Mouse (Mus musculus) CH12.LX (cell line): ENCODE data around the gene Rpl21. TPM values are rescaled to one million over a fixed set of nuclear protein-coding genes. Genes with fewer than 3 reads are reported as not detected.
A peak's percentile ranks its signal among the peaks of the same experiment; 100 is the strongest.

ENCODE experiments used
- DNase-seq: peaks from one replicate; pipeline ENCODE4 v3.0.0-alpha.2; 2013; ENCODE audit errors: extremely low read depth
- H3K27ac ChIP-seq: 2 replicates; pipeline ENCODE4 v1.5.1; 2012; ENCODE audit warnings: low read depth, mild to moderate bottlenecking, control low read depth, moderate library complexity; ENCODE audit not compliant: insufficient read depth
- H3K27me3 ChIP-seq: replicated peaks from 2 replicates; pipeline ENCODE3; 2012; ENCODE audit warnings: inconsistent platforms
- H3K36me3 ChIP-seq, 2 experiments: replicated peaks in 1 of 2; 2 replicates each; pipeline versions ENCODE3 to v1.6.1; 2012; ENCODE audit warnings: inconsistent platforms in 1 of 2, low read length in 1 of 2, mild to moderate bottlenecking in 1 of 2, mixed read lengths in 1 of 2, moderate library complexity in 1 of 2; ENCODE audit not compliant: control insufficient read depth in 1 of 2, insufficient read depth in 1 of 2
- H3K4me1 ChIP-seq, 2 experiments: 2 replicates each; pipeline ENCODE4 v1.6.1; 2012; ENCODE audit warnings: inconsistent platforms in 1 of 2, moderate library complexity in 1 of 2; ENCODE audit not compliant: insufficient read depth in 2 of 2, control insufficient read depth in 1 of 2
- H3K4me2 ChIP-seq: 2 replicates; pipeline ENCODE4 v1.6.1; 2012; ENCODE audit warnings: low read depth, mild to moderate bottlenecking, control low read depth; ENCODE audit not compliant: poor library complexity, insufficient read depth, severe bottlenecking
- H3K4me3 ChIP-seq, 3 experiments: fragments of 150-350 bp in 1 of 3; sonication (generic) in 1 of 3; replicated peaks in 1 of 3; 2 replicates each; pipeline versions ENCODE3 to v1.5.1; 2011 to 2012; ENCODE audit warnings: low read depth in 2 of 3, low read length in 2 of 3, mild to moderate bottlenecking in 2 of 3, moderate library complexity in 2 of 3, control low read depth in 1 of 3, improper control_type of control experiment in 1 of 3, inconsistent platforms in 1 of 3, mixed read lengths in 1 of 3; ENCODE audit not compliant: poor library complexity in 1 of 3
- H3K79me2 ChIP-seq: replicated peaks from 2 replicates; pipeline ENCODE4 v1.6.1; 2012; ENCODE audit warnings: mild to moderate bottlenecking, moderate library complexity; ENCODE audit not compliant: control insufficient read depth, poor library complexity, insufficient read depth, severe bottlenecking; ENCODE audit errors: extremely low read depth
- H3K9ac ChIP-seq: 2 replicates; pipeline ENCODE4 v1.6.1; 2012; ENCODE audit warnings: low read depth, mild to moderate bottlenecking, control low read depth, moderate library complexity; ENCODE audit not compliant: insufficient read depth
- H3K9me3 ChIP-seq: replicated peaks from 2 replicates; pipeline ENCODE3; 2012; ENCODE audit warnings: low read length, inconsistent platforms, mixed read lengths
- BHLHE40 ChIP-seq: IDR thresholded peaks from 2 replicates; pipeline ENCODE4 v1.6.1; 2011; ENCODE audit warnings: mild to moderate bottlenecking, low read depth, low read length, improper control_type of control experiment
- CHD2 ChIP-seq: IDR thresholded peaks from 2 replicates; pipeline ENCODE4 v1.6.1; 2011; ENCODE audit warnings: low read length, improper control_type of control experiment
- E2F4 ChIP-seq: IDR thresholded peaks from 2 replicates; pipeline ENCODE4 v1.6.1; 2011; ENCODE audit warnings: low read depth, low read length, improper control_type of control experiment; ENCODE audit not compliant: insufficient replicate concordance
- EP300 ChIP-seq: IDR thresholded peaks from 2 replicates; pipeline ENCODE4 v1.6.1; 2011; ENCODE audit warnings: low read length, improper control_type of control experiment
- IRF4 ChIP-seq: IDR thresholded peaks from 2 replicates; pipeline ENCODE4 v1.6.1; 2014; ENCODE audit warnings: low read depth, mild to moderate bottlenecking, inconsistent platforms, low read length, improper control_type of control experiment
- MAX ChIP-seq: IDR thresholded peaks from 2 replicates; pipeline ENCODE4 v1.6.1; 2011; ENCODE audit warnings: low read length, improper control_type of control experiment
- NELFE ChIP-seq: IDR thresholded peaks from 2 replicates; pipeline ENCODE4 v1.6.1; 2011; ENCODE audit warnings: low read depth, low read length, improper control_type of control experiment
- PAX5 ChIP-seq: IDR thresholded peaks from 2 replicates; pipeline ENCODE4 v1.6.1; 2012; ENCODE audit warnings: low read length, inconsistent platforms, mixed read lengths
- POLR2A ChIP-seq: IDR thresholded peaks from 2 replicates; pipeline ENCODE4 v1.6.1; 2011; ENCODE audit warnings: low read depth, mild to moderate bottlenecking, improper control_type of control experiment, low read length
- POLR2AphosphoS2 ChIP-seq: IDR thresholded peaks from 2 replicates; pipeline ENCODE4 v1.6.1; 2011; ENCODE audit warnings: low read depth, low read length, improper control_type of control experiment
- SIN3A ChIP-seq: IDR thresholded peaks from 2 replicates; pipeline ENCODE4 v1.6.1; 2012; ENCODE audit warnings: low read length, improper control_type of control experiment, inconsistent platforms
- TBP ChIP-seq: conservative IDR thresholded peaks from 2 replicates; pipeline ENCODE4 v1.6.1; 2011; ENCODE audit warnings: low read depth, low read length, improper control_type of control experiment
- USF2 ChIP-seq: conservative IDR thresholded peaks from 2 replicates; pipeline ENCODE4 v1.6.1; 2011; ENCODE audit warnings: low read depth, low read length, improper control_type of control experiment
- ZKSCAN1 ChIP-seq: IDR thresholded peaks from 2 replicates; pipeline ENCODE4 v1.6.1; 2012; ENCODE audit warnings: low read depth, inconsistent platforms, low read length, improper control_type of control experiment, borderline replicate concordance
- ZMIZ1 ChIP-seq: IDR thresholded peaks from 2 replicates; pipeline ENCODE4 v1.6.1; 2012; ENCODE audit warnings: low read depth, mild to moderate bottlenecking, inconsistent platforms, low read length, improper control_type of control experiment
- dilution Hi-C: fragments of 300-500 bp; cut with MboI; formaldehyde crosslinking; loops from 2 replicates; pipeline ENCODE4 v1.14.3; 2020; ENCODE audit warnings: low sequenced_read_pairs; ENCODE audit not compliant: extremely low pct_unique_long_range_greater_than_20kb, extremely low pct_ligation_motif_present
- in situ Hi-C: fragments of 300-500 bp; cut with MboI; formaldehyde crosslinking; loops from 3 replicates; pipeline ENCODE4 v1.14.3; 2019; ENCODE audit warnings: low sequenced_read_pairs, low pct_ligation_motif_present, low pct_unique_long_range_greater_than_20kb, mixed read lengths
- polyA plus RNA-seq: library from polyadenylated mRNA; unstranded; fragments of >175 nt; gene quantifications from 2 replicates; pipeline ENCODE4 v1.2.1, GENCODE M21; 2012; ENCODE audit warnings: low read depth; ENCODE audit not compliant: insufficient read length
- total RNA-seq, 2 experiments: library from RNA; depleted of rRNA; stranded (reverse); fragments of 300-350 nt in 1 of 2; fragments of >200 nt in 1 of 2; gene quantifications; 2 replicates each; pipeline ENCODE4 v1.2.3; 2012 to 2014

The Rpl21 gene
- total and polyA plus RNA-seq, 3 experiments = 300 to 1,240 (median 716) TPM

DNA sequence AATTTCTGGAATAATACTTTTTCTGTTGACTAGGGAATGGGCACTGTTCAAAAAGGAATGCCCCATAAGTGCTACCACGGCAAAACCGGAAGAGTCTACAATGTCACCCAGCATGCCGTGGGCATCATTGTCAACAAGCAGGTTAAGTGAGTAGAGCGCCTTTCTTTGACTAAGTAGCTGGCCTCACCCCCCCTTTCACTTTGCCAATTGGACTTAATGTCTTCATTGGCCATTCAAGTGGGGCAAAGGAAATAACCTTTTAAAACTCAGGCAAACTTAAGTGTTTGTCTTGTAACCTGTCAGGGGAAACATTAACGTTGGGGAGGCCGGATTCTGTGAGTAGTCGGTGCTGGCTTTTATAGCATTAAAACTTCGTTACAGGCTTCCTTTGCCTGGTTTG, 2.3 kb downstream of the Rpl21 start:
- peaks cover 46 to 60% of the 10 kb centered on the region in 2 experiments for H3K36me3 ChIP-seq
- peaks cover 19% of the 10 kb centered on the region for H3K79me2 ChIP-seq
- no peaks in the 10 kb centered on the region for H3K9me3 ChIP-seq
- H3K27me3 ChIP-seq = no peaks in the 10 kb centered on the region
- peaks cover 0 to 34% of the 10 kb centered on the region in 2 experiments; a peak in 3 of 4 replicates for H3K4me1 ChIP-seq
- H3K27ac ChIP-seq = no peak overlapping the region
- H3K4me2 ChIP-seq = peak overlapping the region; percentile 97
- dilution Hi-C loops (no loop called here), in situ Hi-C loops (no loop called here)
- H3K9ac ChIP-seq = peak overlapping the region; percentile 99
- no peak for DNase-seq
- H3K4me3 ChIP-seq = peak overlapping the region in 1 of 3 experiments; percentile 92
- TF ChIP-seq PAX5 (no peak), IRF4 (no peak), POLR2A (no peak; the same call in 1 of the 2 replicates), EP300 (no peak), POLR2AphosphoS2 (no peak), MAX (no peak), TBP (no peak), BHLHE40 (no peak)
- TF ChIP-seq, all 38 proteins: peak for 0

DNA sequence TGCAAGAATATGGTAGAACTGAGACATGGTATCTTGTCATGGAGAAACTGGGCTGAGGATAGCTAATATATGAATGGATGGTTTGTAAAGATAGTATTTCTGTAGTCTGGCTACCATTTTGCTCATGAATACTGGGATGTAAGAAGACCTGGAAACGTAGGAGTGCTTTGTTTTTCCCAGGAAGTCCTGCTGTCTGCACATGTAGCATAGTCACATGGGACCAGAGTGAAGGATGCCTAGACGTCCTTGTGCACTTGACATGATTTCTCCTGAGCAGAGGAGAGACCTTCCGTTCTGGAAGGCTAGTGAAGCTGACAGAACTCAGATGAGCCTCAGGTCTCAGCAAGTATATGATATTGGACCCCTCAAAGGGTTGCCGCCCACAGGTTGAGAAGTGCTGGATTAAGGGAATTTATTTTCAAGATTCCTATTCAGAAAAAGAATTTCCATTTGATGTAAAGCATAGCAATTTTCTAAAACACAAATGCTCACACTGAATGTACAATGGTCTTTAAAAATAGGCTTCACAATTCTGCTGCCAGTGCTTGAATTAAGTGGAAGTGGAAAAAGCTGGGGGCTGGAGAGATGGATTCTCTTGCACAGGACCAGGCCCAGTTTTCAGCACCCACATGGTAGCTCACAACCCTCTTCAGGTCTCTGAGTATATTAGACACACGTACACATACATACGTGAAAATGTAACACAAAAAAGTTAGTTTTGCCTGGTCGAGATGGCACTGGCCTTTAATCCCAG, 5.5 kb downstream of the Rpl21 start:
- peaks cover 46 to 64% of the 10 kb centered on the region in 2 experiments for H3K36me3 ChIP-seq
- DNase-seq = no peak

DNA sequence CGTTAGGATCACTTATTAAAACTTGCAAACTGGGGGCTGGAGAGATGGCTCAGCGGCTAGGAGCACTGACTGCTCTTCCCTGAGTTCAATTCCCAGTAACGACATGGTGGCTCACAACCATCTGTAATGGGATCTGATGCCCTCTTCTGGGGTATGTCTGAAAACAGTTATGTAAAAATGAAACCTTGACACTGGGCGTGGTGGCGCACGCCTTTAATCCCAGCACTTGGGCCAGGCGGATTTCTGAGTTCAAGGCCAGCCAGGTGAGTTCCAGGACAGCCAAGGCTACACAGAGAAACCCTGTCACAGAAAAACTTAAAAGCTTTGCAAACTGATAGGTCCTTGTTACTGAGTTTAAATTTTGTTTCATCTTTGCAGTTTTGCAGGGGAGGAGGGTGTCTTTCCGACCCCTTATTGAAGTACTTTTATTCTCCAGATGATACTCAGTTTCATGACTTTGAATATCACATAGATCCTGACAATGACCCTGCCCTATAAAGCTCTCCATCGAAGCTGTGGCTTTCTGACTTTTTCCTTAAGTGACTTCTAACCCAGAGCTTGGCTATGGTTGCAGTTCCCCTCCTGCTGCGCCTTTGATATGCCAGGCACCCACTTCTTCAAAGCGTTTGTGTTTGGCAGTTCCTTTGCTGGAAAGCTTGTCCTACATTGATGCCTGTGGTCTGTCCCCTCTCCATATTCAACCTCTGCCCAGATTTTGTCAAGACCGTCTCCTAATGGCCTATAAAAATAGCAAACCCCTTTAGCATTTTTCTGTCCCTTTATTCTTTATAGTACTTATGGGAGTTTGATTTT, 6.4 kb downstream of the Rpl21 start:
- Histone ChIP-seq H3K27ac (no peak overlapping the region), H3K36me3 (peaks cover 45 to 60% of the 10 kb centered on the region in 2 experiments)
- peak; percentile 95 for TF ChIP-seq POLR2AphosphoS2
- 0 out of 2 replicates have a peak, but pooled peaks have one; percentile 29 for TF ChIP-seq SIN3A
- TF ChIP-seq IRF4 = no peak
- no peak for TF ChIP-seq ZKSCAN1
- TF ChIP-seq CHD2 = 0 out of 2 replicates have a peak, but pooled peaks have one; percentile 14
- peak; percentile 46 for TF ChIP-seq POLR2A
- TF ChIP-seq, all 38 proteins: peak for 4
- in situ Hi-C loops (no loop called here), dilution Hi-C loops (no loop called here)
- Histone ChIP-seq H3K79me2 (peaks cover 9% of the 10 kb centered on the region), H3K4me3 (no peak overlapping the region), H3K4me2 (no peak overlapping the region), H3K9me3 (no peaks in the 10 kb centered on the region), H3K9ac (no peak overlapping the region), H3K4me1 (peaks cover 0 to 22% of the 10 kb centered on the region in 2 experiments; a peak in 3 of 4 replicates), H3K27me3 (no peaks in the 10 kb centered on the region)
- DNase-seq = no peak

More for the DNA sequence above, 5.5 kb downstream of the Rpl21 start:
- no peaks in the 10 kb centered on the region for H3K9me3 ChIP-seq
- peaks cover 18% of the 10 kb centered on the region for H3K79me2 ChIP-seq
- in situ Hi-C loops = no loop called here
- dilution Hi-C loops = no loop called here
- peak; percentile 11; the same call in 1 of the 2 replicates for TF ChIP-seq CHD2
- 0 out of 2 replicates have a peak, but pooled peaks have one; percentile 21 for TF ChIP-seq ZMIZ1
- TF ChIP-seq USF2 = no peak
- TF ChIP-seq NELFE = no peak
- no peak for TF ChIP-seq POLR2AphosphoS2
- no peak for TF ChIP-seq E2F4
- no peak overlapping the region for H3K4me3 ChIP-seq
- no peak overlapping the region for H3K9ac ChIP-seq
- no peaks in the 10 kb centered on the region for H3K27me3 ChIP-seq
- H3K4me2 ChIP-seq = no peak overlapping the region
- no peak overlapping the region for H3K27ac ChIP-seq
- H3K4me1 ChIP-seq = peaks cover 0 to 22% of the 10 kb centered on the region in 2 experiments; a peak in 3 of 4 replicates
